Mouse (Mus musculus) limb, embryonic 13.5 days (tissue): ENCODE measurements around the gene Prdm11. TPM values are rescaled to one million over a fixed set of nuclear protein-coding genes. Genes with fewer than 3 reads are reported as not detected.
A peak's percentile ranks its signal among the peaks of the same experiment; 100 is the strongest.

ENCODE experiments used
- ATAC-seq: fragments of 200-750 bp; cut with Nextera tagmentation; 2 replicates; pipeline ENCODE4 v1.8.0; 2017; ENCODE audit warnings: low read depth, moderate number of reproducible peaks, moderate TSS enrichment; ENCODE audit not compliant: low FRiP score
- H3K27ac ChIP-seq: fragments of 300-500 bp; sonication (generic); 2 replicates; pipeline ENCODE4 v1.5.1; 2015; ENCODE audit warnings: inconsistent platforms, mild to moderate bottlenecking, moderate library complexity
- H3K27me3 ChIP-seq: fragments of 300-500 bp; sonication (generic); 2 replicates; pipeline ENCODE4 v1.6.1; 2015; ENCODE audit warnings: mild to moderate bottlenecking, inconsistent platforms
- H3K36me3 ChIP-seq: fragments of 300-500 bp; sonication (generic); 2 replicates; pipeline ENCODE4 v1.6.1; 2015; ENCODE audit warnings: inconsistent platforms, mild to moderate bottlenecking, moderate library complexity
- H3K4me1 ChIP-seq: fragments of 300-500 bp; sonication (generic); 2 replicates; pipeline ENCODE4 v1.6.1; 2015; ENCODE audit warnings: inconsistent platforms
- H3K4me2 ChIP-seq: fragments of 300-500 bp; sonication (generic); replicated peaks from 2 replicates; pipeline ENCODE4 v1.6.1; 2015; ENCODE audit warnings: inconsistent platforms, mild to moderate bottlenecking, moderate library complexity
- H3K4me3 ChIP-seq: fragments of 300-500 bp; sonication (generic); 2 replicates; pipeline ENCODE4 v1.5.1; 2015; ENCODE audit warnings: moderate library complexity, mild to moderate bottlenecking, inconsistent platforms
- H3K9ac ChIP-seq: fragments of 300-500 bp; sonication (generic); 2 replicates; pipeline ENCODE4 v1.6.1; 2015; ENCODE audit warnings: mild to moderate bottlenecking, inconsistent platforms
- H3K9me3 ChIP-seq: fragments of 300-500 bp; sonication (generic); 2 replicates; pipeline ENCODE4 v1.6.1; 2016; ENCODE audit warnings: inconsistent platforms
- WGBS: fragments of 180-500 bp; shearing (Covaris S2); methylation state at CpG from one replicate; pipeline ENCODE4 v1.1.7; 2015; 5-methylcytosine and 5-hydroxymethylcytosine counted together
- polyA plus RNA-seq: library from polyadenylated mRNA; unstranded; fragments of >200 nt; fragmentation: Nextera tagmentation; extraction: Ambion mirVana; gene quantifications from 2 replicates; pipeline ENCODE4 v1.2.1, GENCODE M21; 2015

Gene Prdm11
- polyA plus RNA-seq, 1 experiment from 2014 or later: 7.8 TPM

GRCm38 (mm10) chr2:93027713-93028112 is 18.3 kb downstream of the Prdm11 start:
- H3K9me3 ChIP-seq: peaks cover 16% of the 10 kb centered on the region
- 90% methylated on average over 7 of the region's 7 CpGs for WGBS
- no peak overlapping the region for H3K27ac ChIP-seq
- H3K4me1 ChIP-seq: peaks cover 47% of the 10 kb centered on the region
- H3K36me3 ChIP-seq: peaks cover 34% of the 10 kb centered on the region
- H3K27me3 ChIP-seq: no peaks in the 10 kb centered on the region
- H3K9ac ChIP-seq: no peak overlapping the region
- no peak overlapping the region for H3K4me2 ChIP-seq
- no peak for ATAC-seq
- H3K4me3 ChIP-seq: no peak overlapping the region

GRCm38 (mm10) chr2:93024431-93024830 is 21.5 kb downstream of the Prdm11 start:
- no peak overlapping the region for H3K9ac ChIP-seq
- WGBS: 91% methylated on average over 3 of the region's 3 CpGs
- H3K36me3 ChIP-seq: peaks cover 45% of the 10 kb centered on the region
- H3K4me3 ChIP-seq: no peak overlapping the region
- peaks cover 20% of the 10 kb centered on the region for H3K9me3 ChIP-seq
- H3K27ac ChIP-seq: no peak overlapping the region
- no peak overlapping the region for H3K4me2 ChIP-seq
- no peaks in the 10 kb centered on the region for H3K27me3 ChIP-seq
- ATAC-seq: no peak
- H3K4me1 ChIP-seq: peaks cover 16% of the 10 kb centered on the region

DNA sequence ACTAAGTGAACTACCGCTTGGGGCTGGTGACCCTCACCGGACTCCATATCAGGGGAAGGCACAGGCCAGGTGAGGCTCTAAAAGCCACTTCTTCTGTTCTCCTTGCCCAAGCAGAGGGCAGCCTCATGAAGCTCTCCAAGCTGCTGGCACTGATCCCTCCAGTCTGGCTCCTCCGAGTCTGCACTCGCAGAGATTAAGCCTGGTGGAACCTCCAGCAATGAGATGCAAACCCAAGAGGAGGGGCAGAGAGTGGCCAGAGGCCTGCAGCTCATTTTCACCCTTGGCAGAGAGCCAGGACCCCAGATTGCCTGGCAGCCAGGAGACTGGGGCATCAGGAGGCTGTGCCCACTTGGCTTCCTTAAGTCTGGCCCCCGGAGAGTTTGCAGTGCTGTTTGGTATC is 27.1 kb downstream of the Prdm11 start:
- Histone ChIP-seq H3K27me3 (no peaks in the 10 kb centered on the region), H3K27ac (no peak overlapping the region), H3K4me3 (no peak overlapping the region), H3K4me2 (no peak overlapping the region), H3K9ac (no peak overlapping the region), H3K9me3 (peaks cover 14% of the 10 kb centered on the region), H3K36me3 (peaks cover 22% of the 10 kb centered on the region), H3K4me1 (peaks cover 31% of the 10 kb centered on the region)
- 68% methylated on average over 5 of the region's 5 CpGs for WGBS
- ATAC-seq: no peak

GRCm38 (mm10) chr2:93017151-93017550 is 28.8 kb downstream of the Prdm11 start:
- Histone ChIP-seq H3K9me3 (no peaks in the 10 kb centered on the region), H3K27me3 (no peaks in the 10 kb centered on the region), H3K9ac (no peak overlapping the region), H3K4me2 (no peak overlapping the region), H3K4me3 (no peak overlapping the region), H3K4me1 (peaks cover 44% of the 10 kb centered on the region), H3K27ac (no peak overlapping the region; the same call in 1 of the 2 replicates), H3K36me3 (peaks cover 16% of the 10 kb centered on the region)
- ATAC-seq: no peak
- WGBS: 88% methylated on average over 8 of the region's 8 CpGs

DNA sequence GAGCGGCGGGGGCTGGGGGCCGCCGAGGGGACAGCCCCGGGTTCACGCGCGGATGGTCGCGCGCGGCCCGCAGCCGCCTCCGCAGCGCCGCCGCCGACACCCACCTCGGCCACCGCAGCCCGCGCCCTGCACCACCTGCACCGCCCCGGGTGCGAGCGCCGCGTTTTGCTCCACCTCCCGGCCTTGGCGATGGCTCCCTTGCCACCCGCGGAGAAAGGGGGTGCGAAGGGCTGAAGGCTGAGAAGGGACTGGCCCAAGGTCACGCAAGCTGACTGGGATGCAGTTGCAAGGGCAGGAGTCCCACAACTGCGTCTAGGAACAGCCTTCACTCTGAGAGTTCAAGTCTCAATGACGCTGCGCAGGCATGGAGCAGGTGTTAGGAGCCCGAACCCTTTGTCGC is 30.9 kb downstream of the Prdm11 start:
- peaks cover 26% of the 10 kb centered on the region for H3K36me3 ChIP-seq
- H3K4me3 ChIP-seq: peak overlapping the region; percentile 64
- H3K9ac ChIP-seq: peak overlapping the region; percentile 79
- 2% methylated on average over 38 of the region's 40 CpGs for WGBS
- H3K4me2 ChIP-seq: peak overlapping the region; percentile 92
- no peaks in the 10 kb centered on the region for H3K9me3 ChIP-seq
- peak overlapping the region; percentile 90 for H3K27ac ChIP-seq
- H3K4me1 ChIP-seq: peaks cover 44% of the 10 kb centered on the region
- no peaks in the 10 kb centered on the region for H3K27me3 ChIP-seq
- ATAC-seq: peak; percentile 9; the same call in 1 of the 2 replicates

GRCm38 (mm10) chr2:93014093-93014937 is 31.7 kb downstream of the Prdm11 start:
- H3K27me3 ChIP-seq: no peaks in the 10 kb centered on the region
- ATAC-seq: peak; percentile 84
- peak overlapping the region; percentile 64 for H3K4me3 ChIP-seq
- H3K27ac ChIP-seq: peak overlapping the region; percentile 90
- 1% methylated on average over 41 of the region's 50 CpGs for WGBS
- peak overlapping the region; percentile 79 for H3K9ac ChIP-seq
- peaks cover 30% of the 10 kb centered on the region for H3K36me3 ChIP-seq
- no peaks in the 10 kb centered on the region for H3K9me3 ChIP-seq
- peak overlapping the region; percentile 92 for H3K4me2 ChIP-seq
- H3K4me1 ChIP-seq: peaks cover 44% of the 10 kb centered on the region

GRCm38 (mm10) chr2:93013415-93014092 is 32.4 kb downstream of the Prdm11 start:
- Histone ChIP-seq H3K27ac (peak overlapping the region; percentile 90), H3K9me3 (no peaks in the 10 kb centered on the region), H3K36me3 (peaks cover 38% of the 10 kb centered on the region), H3K4me1 (peaks cover 37% of the 10 kb centered on the region), H3K4me2 (peak overlapping the region; percentile 92), H3K27me3 (no peaks in the 10 kb centered on the region), H3K9ac (peak overlapping the region; percentile 79), H3K4me3 (peak overlapping the region; percentile 64)
- no peak; the same call in 1 of the 2 replicates for ATAC-seq
- WGBS: 54% methylated on average over 8 of the region's 8 CpGs

DNA sequence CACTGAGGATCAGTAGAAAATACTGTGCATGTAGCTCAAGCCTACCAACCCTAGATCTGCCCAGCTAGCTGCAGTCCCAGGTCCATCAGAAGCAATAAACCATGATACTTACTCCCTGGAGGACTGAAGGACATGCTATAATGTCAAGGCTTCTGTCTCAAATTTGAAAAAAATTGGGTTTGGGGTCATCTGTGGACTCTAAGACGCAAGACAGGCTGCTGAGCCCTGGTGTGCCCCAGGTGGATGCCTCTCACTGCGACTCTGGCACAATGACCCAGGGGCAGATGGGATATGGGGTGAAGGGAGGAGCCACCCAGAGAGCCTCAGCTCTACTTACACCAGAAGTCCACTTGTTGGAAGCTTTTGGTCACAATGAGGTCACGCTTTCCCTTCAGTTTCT is 33.0 kb downstream of the Prdm11 start:
- ATAC-seq: no peak
- Histone ChIP-seq H3K36me3 (peaks cover 43% of the 10 kb centered on the region), H3K4me1 (peaks cover 35% of the 10 kb centered on the region), H3K9me3 (no peaks in the 10 kb centered on the region), H3K4me2 (peak overlapping the region; percentile 92; the same call in 1 of the 2 replicates), H3K27me3 (no peaks in the 10 kb centered on the region), H3K27ac (peak overlapping the region; percentile 90; the same call in 1 of the 2 replicates), H3K4me3 (no peak overlapping the region), H3K9ac (no peak overlapping the region)
- WGBS: 90% methylated on average over 3 of the region's 3 CpGs

GRCm38 (mm10) chr2:93011933-93012332 is 34.0 kb downstream of the Prdm11 start:
- Histone ChIP-seq H3K9ac (no peak overlapping the region), H3K4me2 (no peak overlapping the region), H3K27me3 (no peaks in the 10 kb centered on the region), H3K4me1 (peaks cover 32% of the 10 kb centered on the region), H3K9me3 (no peaks in the 10 kb centered on the region), H3K4me3 (no peak overlapping the region), H3K36me3 (peaks cover 47% of the 10 kb centered on the region), H3K27ac (no peak overlapping the region)
- WGBS: 88% methylated on average over 9 of the region's 9 CpGs
- ATAC-seq: no peak

- Histone ChIP-seq H3K27ac (no peak overlapping the region), H3K9me3 (no peaks in the 10 kb centered on the region), H3K4me3 (no peak overlapping the region), H3K4me1 (peaks cover 28% of the 10 kb centered on the region), H3K36me3 (peaks cover 47% of the 10 kb centered on the region), H3K9ac (no peak overlapping the region), H3K4me2 (no peak overlapping the region), H3K27me3 (no peaks in the 10 kb centered on the region)
- ATAC-seq: no peak
- WGBS: 95% methylated on average over 5 of the region's 5 CpGs
Measured at GRCm38 (mm10) chr2:93011465-93011864, 34.5 kb downstream of the Prdm11 start.

DNA sequence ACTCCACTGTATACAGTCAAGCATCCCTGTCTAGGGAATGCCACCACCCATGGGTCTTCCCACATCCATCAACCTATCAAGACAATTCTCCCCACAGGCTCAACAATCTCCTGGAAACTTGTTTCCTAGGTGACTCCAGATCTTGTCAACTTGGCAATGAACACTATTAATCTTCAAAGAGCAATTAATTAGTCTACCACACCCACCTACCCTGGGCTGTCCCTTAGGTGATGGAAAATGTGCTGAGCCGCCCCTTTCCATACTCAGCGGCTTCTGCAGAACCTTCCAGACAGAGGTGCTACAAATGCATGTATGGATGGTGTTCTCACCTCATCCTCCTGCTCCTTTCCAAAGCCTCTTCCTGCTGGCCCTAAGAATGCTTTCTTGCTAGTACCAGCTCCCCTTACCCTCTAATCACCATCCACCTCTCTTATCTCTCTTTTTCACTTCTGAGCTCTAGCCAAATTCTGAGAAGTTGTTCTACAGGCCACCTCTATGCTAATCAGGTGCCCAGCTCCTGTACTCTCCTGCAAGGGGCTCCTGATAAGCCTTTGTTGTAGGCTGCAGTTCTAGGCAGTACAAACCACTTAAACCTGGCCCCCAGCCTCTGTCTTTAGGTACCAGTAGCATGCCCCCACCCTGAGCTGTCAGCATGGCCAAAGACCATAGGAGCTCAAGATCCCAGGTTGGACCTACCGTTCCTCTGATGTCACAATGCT is 37.8 kb downstream of the Prdm11 start:
- no peak overlapping the region for H3K4me2 ChIP-seq
- H3K27me3 ChIP-seq: no peaks in the 10 kb centered on the region
- H3K27ac ChIP-seq: no peak overlapping the region
- no peak overlapping the region for H3K4me3 ChIP-seq
- no peak overlapping the region for H3K9ac ChIP-seq
- 96% methylated on average over 3 of the region's 3 CpGs for WGBS
- H3K9me3 ChIP-seq: no peaks in the 10 kb centered on the region
- H3K4me1 ChIP-seq: peaks cover 19% of the 10 kb centered on the region
- no peak for ATAC-seq
- H3K36me3 ChIP-seq: peaks cover 62% of the 10 kb centered on the region

GRCm38 (mm10) chr2:93005028-93005427 is 40.9 kb downstream of the Prdm11 start:
- H3K9ac ChIP-seq: peak overlapping the region; percentile 54; the same call in 1 of the 2 replicates
- H3K27me3 ChIP-seq: no peaks in the 10 kb centered on the region
- ATAC-seq: peak; percentile 80
- peaks cover 63% of the 10 kb centered on the region for H3K36me3 ChIP-seq
- peaks cover 27% of the 10 kb centered on the region for H3K4me1 ChIP-seq
- WGBS: 7% methylated on average over 4 of the region's 4 CpGs
- H3K27ac ChIP-seq: peak overlapping the region; percentile 65; the same call in 1 of the 2 replicates
- no peak overlapping the region for H3K4me2 ChIP-seq
- no peaks in the 10 kb centered on the region for H3K9me3 ChIP-seq
- H3K4me3 ChIP-seq: no peak overlapping the region
